Mouse (Mus musculus) cerebellum, adult 9-11 months (tissue): Measurements from ENCODE around the gene Slc24a4.

Experiments
- DNase-seq: peaks from one replicate; pipeline ENCODE4 v3.0.0; 2022

Slc24a4 gene

DNA sequence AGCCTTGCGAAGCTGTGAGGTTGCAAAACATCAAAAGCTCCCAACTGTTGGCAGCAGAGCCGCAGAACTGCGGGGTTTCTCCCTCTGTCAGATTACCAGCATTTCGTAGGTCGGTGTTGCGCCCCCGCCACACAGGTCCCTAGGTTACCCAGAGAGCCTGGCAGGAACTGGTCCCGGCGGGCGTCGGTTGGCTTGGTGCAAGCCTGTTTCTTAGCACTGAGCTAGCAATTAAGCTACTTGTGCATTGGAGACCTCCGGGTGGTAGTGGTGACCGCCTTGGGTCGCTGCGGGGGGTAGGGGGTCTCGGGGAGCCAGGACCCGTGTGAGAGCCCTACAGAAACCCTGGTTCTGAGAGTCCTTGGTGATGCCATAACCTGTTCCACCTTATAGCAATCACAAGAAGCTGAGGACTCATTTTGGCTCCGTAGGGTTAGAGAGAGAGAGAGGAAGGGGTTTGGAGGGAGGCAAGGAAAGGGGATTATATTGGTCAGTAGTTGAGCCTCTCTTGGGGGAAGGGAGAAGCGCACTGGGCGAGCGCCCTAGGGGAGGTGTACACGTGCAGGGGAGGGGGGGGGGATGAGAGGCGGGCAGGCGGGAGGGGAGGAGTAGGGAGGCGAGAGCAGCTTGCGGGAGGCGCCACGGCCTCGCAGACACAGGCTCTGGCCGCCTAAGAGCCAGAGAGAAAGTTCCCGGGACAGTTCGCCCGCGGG, at the start of gene Slc24a4:
Gene Slc24a4 (plus strand): TSS at position 653 of the 710 bp plus-strand sequence.
- peak; percentile 5 for DNase-seq

DNA sequence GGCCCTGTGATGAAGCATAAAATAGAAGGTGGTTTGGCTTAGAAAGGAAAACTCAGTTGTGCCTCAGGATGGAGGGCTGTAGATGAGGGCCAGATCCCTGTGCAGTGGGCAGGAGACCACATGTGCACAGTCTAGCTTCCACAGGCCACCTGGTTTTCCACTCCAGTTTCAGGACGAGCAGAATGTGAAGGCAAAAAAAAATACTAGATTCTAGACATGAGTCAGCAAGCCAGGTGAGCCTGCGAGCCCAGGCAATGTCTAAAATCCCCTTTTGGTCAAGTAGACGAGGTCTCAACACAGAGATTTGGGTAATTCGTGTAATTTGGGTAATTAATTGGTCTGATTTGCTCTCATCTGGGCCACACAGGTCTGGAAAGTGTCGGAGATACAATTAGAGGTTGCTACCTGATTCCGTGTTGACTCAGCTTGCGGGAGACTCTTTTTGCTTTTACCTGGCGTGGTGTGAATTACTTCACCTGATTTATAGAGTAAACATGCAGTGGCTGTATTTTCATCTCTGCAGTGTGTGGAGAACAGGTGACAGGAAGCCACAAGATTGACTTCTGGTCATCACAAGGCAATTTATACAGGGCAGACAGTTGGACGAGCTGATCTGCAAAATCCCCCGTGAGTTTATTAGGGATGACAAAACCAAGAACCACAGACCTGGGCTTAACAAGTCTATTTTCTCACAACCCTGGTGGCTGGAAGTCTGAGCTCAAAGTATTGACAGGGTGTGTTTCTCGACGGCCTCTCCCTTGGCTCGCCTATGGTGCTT, 45.7 kb upstream of the Slc24a4 start:
- no peak for DNase-seq

- no peak for DNase-seq
These were observed 38.0 kb upstream of the Slc24a4 start for GRCm38 (mm10) chr12:102090535-102090934.

DNA sequence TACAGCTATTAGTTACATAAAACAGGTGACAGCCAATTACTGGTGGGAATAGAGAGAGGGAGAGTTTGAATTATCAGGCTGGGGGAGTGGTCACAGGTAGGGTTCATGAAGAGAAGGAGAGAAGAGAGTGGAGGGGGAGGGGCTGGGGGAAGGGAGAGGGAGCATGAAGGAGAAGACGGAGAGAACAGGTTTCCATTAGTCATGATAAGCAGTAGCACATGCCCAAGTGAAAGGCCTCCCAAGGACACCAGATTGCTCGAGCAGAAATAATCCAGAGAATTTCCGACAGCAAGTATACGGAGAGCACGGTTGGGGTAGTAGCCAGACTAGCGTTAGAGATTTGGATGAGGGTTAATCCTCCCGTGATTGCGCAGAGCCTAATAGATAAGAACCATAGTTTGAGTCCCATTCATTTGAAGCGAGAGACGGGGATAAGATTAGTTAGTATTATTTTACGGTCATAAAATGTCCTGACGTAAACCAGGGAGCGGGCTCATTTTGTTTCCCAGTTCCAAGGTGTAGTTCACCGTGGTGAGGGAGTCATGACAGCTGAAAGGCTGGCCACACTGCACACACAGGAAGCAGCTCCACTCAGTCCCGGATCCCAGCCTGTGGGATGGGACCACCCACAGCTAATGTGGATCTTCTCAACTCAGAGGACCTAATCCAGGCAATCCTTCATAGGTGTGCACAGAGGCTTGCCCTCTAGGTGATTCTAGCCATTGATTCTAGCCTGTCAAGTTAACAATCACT, 36.0 kb upstream of the Slc24a4 start:
- no peak for DNase-seq

- no peak for DNase-seq
These were observed 22.5 kb upstream of the Slc24a4 start for GRCm38 (mm10) chr12:102105990-102106389.

DNA sequence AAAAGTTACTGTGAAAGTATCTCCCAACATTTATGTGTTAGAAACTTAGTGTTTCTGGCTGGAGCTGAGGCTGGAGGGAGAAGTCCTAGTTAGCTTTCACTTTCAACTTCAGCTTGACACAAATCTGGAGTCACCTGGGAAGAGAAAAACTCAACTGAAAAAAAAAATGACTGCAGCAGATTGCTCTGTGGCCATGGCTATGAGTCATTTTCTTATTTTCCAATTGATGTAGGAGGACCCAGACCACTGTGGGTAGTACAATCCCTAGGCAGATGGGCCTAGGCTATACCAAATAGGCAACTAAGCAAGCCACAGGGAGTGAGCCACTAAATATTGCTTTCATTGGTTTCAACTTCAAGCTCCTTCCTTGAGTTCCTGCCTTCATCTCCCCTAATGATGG, 19.7 kb upstream of the Slc24a4 start:
- no peak for DNase-seq

- DNase-seq = no peak
These were observed 16.0 kb upstream of the Slc24a4 start for GRCm38 (mm10) chr12:102112491-102112890.

DNA sequence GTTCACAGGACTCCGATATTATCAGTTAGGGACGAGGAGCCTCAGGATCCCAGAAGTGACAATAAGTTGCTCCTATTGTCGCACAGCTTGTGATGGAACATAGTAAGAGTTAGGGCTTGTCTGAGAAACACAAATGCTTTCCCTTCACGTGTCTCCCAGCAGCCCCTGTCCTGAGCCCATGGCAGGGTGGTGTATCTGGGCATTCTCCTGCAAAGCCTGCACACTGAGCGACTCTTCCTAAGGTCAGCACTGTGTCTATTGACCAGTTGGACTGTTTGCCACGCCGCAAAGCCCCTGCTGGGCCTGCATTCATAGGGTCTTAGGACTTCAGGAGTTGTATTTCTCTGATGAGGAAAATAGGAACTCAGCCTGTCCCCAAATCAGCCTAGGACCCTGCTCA, 15.6 kb upstream of the Slc24a4 start:
- no peak for DNase-seq

GRCm38 (mm10) chr12:102113391-102113790, 15.1 kb upstream of the Slc24a4 start:
- no peak for DNase-seq

GRCm38 (mm10) chr12:102116580-102116979, 12.0 kb upstream of the Slc24a4 start:
- no peak for DNase-seq

GRCm38 (mm10) chr12:102118014-102118413, 10.5 kb upstream of the Slc24a4 start:
- DNase-seq = no peak

- DNase-seq = no peak
These were observed 932 bp upstream of the Slc24a4 start for GRCm38 (mm10) chr12:102127601-102128000.

GRCm38 (mm10) chr12:102128791-102129507, 416 bp downstream of the Slc24a4 start:
- peak; percentile 37 for DNase-seq

DNA sequence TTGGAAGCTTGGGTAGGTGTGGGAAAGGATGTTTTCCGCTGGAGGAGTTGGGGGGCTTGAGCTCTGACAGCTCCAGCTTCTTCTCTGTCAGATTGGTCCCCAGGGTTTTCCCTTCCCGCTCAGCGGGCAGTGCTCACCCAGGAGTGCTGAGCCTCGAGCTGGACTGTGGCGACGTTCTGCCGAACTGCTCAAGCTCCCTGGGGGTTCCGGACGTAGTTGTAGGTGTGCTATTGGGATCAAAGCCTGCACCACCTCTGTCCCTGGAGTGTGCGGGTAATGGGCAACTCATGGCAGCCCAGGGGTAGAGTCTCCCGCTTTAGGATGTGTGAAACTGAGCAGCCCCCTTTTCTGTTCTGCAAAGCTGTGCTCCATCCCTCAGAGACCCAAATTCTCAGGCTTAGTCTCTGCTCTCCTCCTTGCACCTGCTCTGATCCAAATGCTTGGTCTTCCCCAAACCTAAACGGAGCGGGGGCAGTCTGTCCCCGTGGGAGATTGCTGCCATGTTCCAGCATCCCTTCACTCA, 1.0 kb downstream of the Slc24a4 start:
- no peak for DNase-seq

DNA sequence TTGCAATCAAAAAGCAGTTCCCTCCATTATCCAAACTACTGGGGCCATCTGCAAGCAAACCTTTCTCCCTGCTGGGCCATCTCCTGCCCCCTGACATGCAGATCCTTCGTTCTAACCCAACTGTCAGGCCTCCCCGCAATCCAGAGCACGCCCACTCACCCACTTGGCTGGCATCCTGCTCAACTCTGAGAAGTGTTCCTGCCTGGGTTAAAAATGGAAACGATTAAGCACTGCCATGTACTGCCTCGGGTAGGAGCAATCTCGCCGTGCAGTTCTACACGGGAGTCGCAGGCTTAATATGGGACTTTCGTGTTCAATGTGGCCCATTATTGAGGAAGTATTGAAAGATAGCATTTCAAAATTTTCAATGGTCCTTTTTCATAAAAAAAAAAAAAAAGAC, 11.2 kb downstream of the Slc24a4 start:
- peak; percentile 8 for DNase-seq

GRCm38 (mm10) chr12:102141330-102141729, 12.8 kb downstream of the Slc24a4 start:
- no peak for DNase-seq

- DNase-seq = no peak
These were observed 19.1 kb downstream of the Slc24a4 start for GRCm38 (mm10) chr12:102147678-102148077.

GRCm38 (mm10) chr12:102148746-102149145, 20.2 kb downstream of the Slc24a4 start:
- no peak for DNase-seq

DNA sequence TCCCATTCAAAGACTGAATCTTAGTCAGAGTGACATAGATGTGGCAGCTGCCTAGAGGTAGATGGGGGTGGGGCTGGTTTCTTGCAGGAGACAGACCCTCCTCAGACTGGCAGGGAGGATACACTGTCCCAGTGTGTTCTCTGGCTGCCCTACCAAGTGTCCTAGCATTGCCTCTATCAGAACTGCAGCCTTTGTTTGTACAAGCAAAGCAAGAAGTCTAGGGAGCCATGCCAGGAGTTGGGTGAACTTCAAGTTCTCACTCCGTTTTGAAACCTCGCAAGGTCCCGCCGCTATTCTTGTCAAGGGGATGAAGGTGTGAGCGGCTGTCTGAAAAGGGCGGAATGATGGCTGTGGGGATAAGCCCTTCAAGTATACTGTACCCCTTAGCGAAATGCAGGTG, 22.7 kb downstream of the Slc24a4 start:
- no peak for DNase-seq

DNA sequence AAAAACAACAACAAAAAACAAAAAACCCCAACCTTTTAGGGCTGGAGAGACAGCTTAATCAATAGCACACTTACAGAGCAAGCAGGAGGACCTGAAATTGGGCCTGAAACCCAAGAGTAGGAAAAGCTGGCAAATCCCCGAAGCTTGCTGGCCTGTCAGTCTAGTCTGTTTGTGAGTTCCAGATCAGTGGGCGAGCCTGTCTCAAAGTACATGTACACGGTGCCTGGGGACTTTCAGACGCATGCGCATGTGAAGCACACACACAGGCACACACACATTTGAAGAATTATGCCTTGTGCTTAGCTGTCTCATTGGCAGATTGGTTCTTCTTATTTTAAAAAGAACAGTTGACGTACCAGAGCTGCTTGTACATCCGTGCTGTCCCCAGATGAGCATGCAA, 25.3 kb downstream of the Slc24a4 start:
- no peak for DNase-seq

DNA sequence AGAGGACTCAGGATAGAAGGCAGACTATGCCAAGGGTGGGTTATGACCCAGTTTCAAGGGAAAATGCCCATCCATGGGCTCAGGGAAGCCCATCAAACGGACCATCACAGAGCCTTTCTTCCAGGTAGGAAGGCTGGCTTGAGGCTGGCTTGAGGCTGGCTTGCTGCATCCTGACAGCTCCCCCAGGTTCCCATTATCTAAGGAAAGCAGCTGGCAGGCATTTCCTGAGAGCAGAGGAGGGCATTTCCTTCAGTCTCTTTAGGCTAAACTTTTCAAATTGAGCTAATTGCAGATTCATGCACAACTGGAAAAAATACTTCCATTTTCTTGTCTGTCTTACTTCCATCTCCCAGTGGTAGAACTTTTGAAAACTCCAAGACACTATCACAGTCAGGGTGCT, 26.3 kb downstream of the Slc24a4 start:
- no peak for DNase-seq

DNA sequence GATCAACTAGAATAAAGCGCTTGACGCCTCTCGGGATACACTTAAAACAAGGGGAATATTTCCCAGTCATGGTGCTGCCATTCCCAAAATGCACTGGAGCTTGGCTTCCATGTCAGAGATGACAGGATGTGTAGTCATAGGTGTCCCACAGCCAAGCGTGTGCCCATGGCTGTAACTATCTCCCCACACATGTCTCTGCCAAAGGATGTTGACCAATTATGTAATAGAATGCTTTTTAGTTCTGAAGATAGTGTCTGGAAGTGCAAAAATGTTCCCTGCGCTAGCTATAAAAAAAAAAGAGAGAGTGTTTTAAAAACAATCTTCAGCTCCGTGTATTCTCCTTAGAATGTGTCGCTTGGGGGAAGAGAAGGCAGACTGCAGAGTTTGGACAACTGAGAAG, 36.1 kb downstream of the Slc24a4 start:
- DNase-seq = no peak
